In genomic region chr13:97247754-97248153, GRCm38 (mm10) we compare ENCODE assay signal across 16 mouse cellular contexts. TPM values are rescaled to one million over a fixed set of nuclear protein-coding genes. Genes with fewer than 3 reads are reported as not detected.
DNase-seq lines count a peak whose midpoint lies in the region; ATAC-seq lines count a peak whose summit lies in the region.
"Had no signal": no experiment of that assay in that cellular context is flagged by ENCODE, and none has a peak within 500 bp of the region (broad histone marks: within the 10 kb centered on the region; RNA-seq: fewer than 3 reads in every experiment).

No protein-coding gene starts in this region.

- H3K27ac ChIP-seq in heart, embryonic 13.5 days (replicated peaks), result no peak overlapping the region
- H3K27ac ChIP-seq in brown adipose tissue, adult 24 weeks (replicated peaks; ENCODE audit: low read depth, low read length), result 0 out of 2 replicates have a peak overlapping the region, but pooled peaks have one; percentile 16
- H3K27ac ChIP-seq in hindbrain, embryonic 12.5 days, result no peak overlapping the region; the same call in 1 of the 2 replicates
- no peak overlapping the region for H3K27ac ChIP-seq in neural tube, embryonic 12.5 days
- H3K27ac ChIP-seq: heart, adult 2 months; liver, embryonic 13.5 days had no signal

- DNase-seq in heart, postnatal 36 days, result no peak
- no peak for DNase-seq in left cerebral cortex, postnatal 14 days (ENCODE audit: low spot score in 2 of 2)
- no peak for DNase-seq in right cerebral cortex, postnatal 25 days
- DNase-seq in natural killer cell, adult 2 months (ENCODE audit: low spot score in 2 of 2), result no peak
- DNase-seq: cerebellum, postnatal 14 days; heart, adult 2 months; heart, postnatal 14 days; kidney, adult 18-20 months; left cerebral cortex, postnatal 4 days; liver, embryonic 13.5 days; lung, postnatal 10 days had no signal

- ATAC-seq in heart, embryonic 13.5 days (ENCODE audit: extremely low read depth, insufficient number of reproducible peaks, low FRiP score, low TSS enrichment), result no peak
- no peak for ATAC-seq in hindbrain, embryonic 12.5 days (ENCODE audit: low FRiP score)
- no peak for ATAC-seq in neural tube, embryonic 12.5 days (ENCODE audit: low FRiP score, low read depth)

- H3K36me3 ChIP-seq in heart, embryonic 13.5 days, result peaks cover 74% of the 10 kb centered on the region
- H3K36me3 ChIP-seq in hindbrain, embryonic 12.5 days, result peaks cover 58% of the 10 kb centered on the region
- H3K36me3 ChIP-seq in neural tube, embryonic 12.5 days, result peaks cover 59% of the 10 kb centered on the region
- H3K36me3 ChIP-seq: G1E had no signal

- intact Hi-C loops in heart, postnatal 36 days (cut with DNase I), result no loop called here
- intact Hi-C loops in left cerebral cortex, postnatal 14 days (cut with DNase I), result loop anchor here (10.0 kb wide), 1 partner anchor 297 kb away; no protein-coding TSS in a partner anchor

- H3K27me3 ChIP-seq in heart, embryonic 13.5 days (replicated peaks), result no peaks in the 10 kb centered on the region
- no peaks in the 10 kb centered on the region for H3K27me3 ChIP-seq in hindbrain, embryonic 12.5 days
- H3K27me3 ChIP-seq in neural tube, embryonic 12.5 days (replicated peaks), result no peaks in the 10 kb centered on the region
- H3K27me3 ChIP-seq: liver, embryonic 13.5 days had no signal

- WGBS in heart, embryonic 13.5 days, result 72% methylated on average over 4 of the region's 4 CpGs
- WGBS in hindbrain, embryonic 12.5 days, result 38% methylated on average over 4 of the region's 4 CpGs
- WGBS in neural tube, embryonic 12.5 days, result 38% methylated on average over 4 of the region's 4 CpGs

- peak overlapping the region; percentile 26; the same call in 1 of the 2 replicates for H3K4me2 ChIP-seq in heart, embryonic 13.5 days
- H3K4me2 ChIP-seq in hindbrain, embryonic 12.5 days (replicated peaks), result peak overlapping the region; percentile 78
- peak overlapping the region; percentile 85 for H3K4me2 ChIP-seq in neural tube, embryonic 12.5 days (replicated peaks)
- H3K4me2 ChIP-seq: liver, embryonic 13.5 days had no signal

- H3K9me3 ChIP-seq in heart, embryonic 13.5 days, result no peaks in the 10 kb centered on the region
- H3K9me3 ChIP-seq in hindbrain, embryonic 12.5 days (replicated peaks), result no peaks in the 10 kb centered on the region
- no peaks in the 10 kb centered on the region for H3K9me3 ChIP-seq in neural tube, embryonic 12.5 days
- H3K9me3 ChIP-seq: G1E; liver, embryonic 13.5 days had no signal

- H3K4me1 ChIP-seq in heart, embryonic 13.5 days, result peaks cover 80% of the 10 kb centered on the region
- H3K4me1 ChIP-seq in brown adipose tissue, adult 24 weeks (ENCODE audit: control insufficient read depth, insufficient read depth, insufficient read length, low read length), result peaks cover 42% of the 10 kb centered on the region
- H3K4me1 ChIP-seq in hindbrain, embryonic 12.5 days, result peaks cover 97% of the 10 kb centered on the region
- H3K4me1 ChIP-seq in neural tube, embryonic 12.5 days, result peaks cover 97% of the 10 kb centered on the region

- 0 out of 2 replicates have a peak overlapping the region, but pooled peaks have one; percentile 44 for H3K9ac ChIP-seq in heart, embryonic 13.5 days
- no peak overlapping the region for H3K9ac ChIP-seq in hindbrain, embryonic 12.5 days
- no peak overlapping the region for H3K9ac ChIP-seq in neural tube, embryonic 12.5 days
- H3K9ac ChIP-seq: liver, embryonic 13.5 days had no signal

- no peak overlapping the region for H3K4me3 ChIP-seq in heart, embryonic 13.5 days
- no peak overlapping the region for H3K4me3 ChIP-seq in brown adipose tissue, adult 24 weeks (ENCODE audit: insufficient read depth, low read depth, low read length)
- no peak overlapping the region for H3K4me3 ChIP-seq in hindbrain, embryonic 12.5 days
- no peak overlapping the region for H3K4me3 ChIP-seq in neural tube, embryonic 12.5 days
- H3K4me3 ChIP-seq: heart, adult 2 months; liver, embryonic 13.5 days had no signal

RNA-seq across cellular contexts. Expression of gene Enc1, which starts 6.8 kb away (rescaled TPM):
- 4.0 TPM in 2 replicates for polyA plus RNA-seq in heart, embryonic 13.5 days (2015; fragmentation: Nextera tagmentation; extraction: Ambion mirVana)
- total RNA-seq in heart, postnatal 36 days (2021), result 1 to 10 TPM; 4.7 to 8.1 TPM
- polyA plus RNA-seq in brown adipose tissue, adult 24 weeks (2012; ENCODE audit: insufficient read depth, insufficient read length, missing spikeins), result 17.6 and 27.3 TPM in 2 replicates
- 28.8 and 29.1 TPM in 2 replicates for polyA plus RNA-seq in hindbrain, embryonic 12.5 days (2016; fragmentation: Nextera tagmentation; extraction: Ambion mirVana)
- polyA plus RNA-seq in neural tube, embryonic 12.5 days (2016; fragmentation: Nextera tagmentation; extraction: Ambion mirVana), result 28.8 and 35.3 TPM in 2 replicates
- total RNA-seq in left cerebral cortex, postnatal 14 days (2021), result 100 to 1,000 TPM; 482 to 522 TPM

RNA-seq across cellular contexts. Expression of gene Hexb, which starts 49.6 kb away (rescaled TPM):
- 33.4 and 33.9 TPM in 2 replicates for polyA plus RNA-seq in heart, embryonic 13.5 days (2015; fragmentation: Nextera tagmentation; extraction: Ambion mirVana)
- total RNA-seq in heart, postnatal 36 days (2021), result 10 to 100 TPM; 24.8 to 28.0 TPM
- polyA plus RNA-seq in brown adipose tissue, adult 24 weeks (2012; ENCODE audit: insufficient read depth, insufficient read length, missing spikeins), result 14.6 and 16.0 TPM in 2 replicates
- polyA plus RNA-seq in hindbrain, embryonic 12.5 days (2016; fragmentation: Nextera tagmentation; extraction: Ambion mirVana), result 25.8 and 29.3 TPM in 2 replicates
- 29.2 and 30.1 TPM in 2 replicates for polyA plus RNA-seq in neural tube, embryonic 12.5 days (2016; fragmentation: Nextera tagmentation; extraction: Ambion mirVana)
- total RNA-seq in left cerebral cortex, postnatal 14 days (2021), result 100 to 1,000 TPM; 104 to 107 TPM

Comparison
In these comparisons a context has a peak if more than half of its experiments do, and no peak if none do; other contexts are left out.
1. H3K4me2 ChIP-seq: peak in every context shown above with its lines; median percentile 85 in neural tube, embryonic 12.5 days; 78 in hindbrain, embryonic 12.5 days; 26 in heart, embryonic 13.5 days.